Mouse (Mus musculus) layer of hippocampus, postnatal 25 days (tissue): ENCODE results near the gene Urb2. TPM values are rescaled to one million over a fixed set of nuclear protein-coding genes. Genes with fewer than 3 reads are reported as not detected.
A peak's percentile ranks its signal among the peaks of the same experiment; 100 is the strongest.
"Not testable (repeated sequence)": the region's sequence is repeated elsewhere in the genome, so short reads cannot be mapped to it uniquely, and the experiment has no call there.

ENCODE experiments used
- DNase-seq, 2 experiments: peaks; one replicate each; pipeline ENCODE4 v3.0.0; 2022; ENCODE audit warnings: mixed read lengths in 2 of 2, low spot score in 1 of 2; ENCODE audit errors: extremely low spot score in 1 of 2
- total RNA-seq, 2 experiments: library from RNA; stranded (reverse); gene quantifications; 2 replicates each; pipeline ENCODE4 v1.2.3; 2021

Gene Urb2
- total RNA-seq, 2 experiments from 2014 or later = 11.5 TPM

GRCm38 (mm10) chr8:124011989-124012586, 9.2 kb upstream of the Urb2 start:
- DNase-seq = no peak

GRCm38 (mm10) chr8:124014299-124014698, 7.0 kb upstream of the Urb2 start:
- DNase-seq = not testable (repeated sequence)

GRCm38 (mm10) chr8:124014751-124015150, 6.6 kb upstream of the Urb2 start:
- no peak for DNase-seq

- no peak for DNase-seq
Measured at GRCm38 (mm10) chr8:124019782-124020181, 1.5 kb upstream of the Urb2 start.

- DNase-seq = peak in 1 of 2 experiments; percentile 21
Measured at GRCm38 (mm10) chr8:124020439-124021236, 670 bp upstream of the Urb2 start.

- DNase-seq = not testable (repeated sequence)
Measured at GRCm38 (mm10) chr8:124026265-124026664, 5.0 kb downstream of the Urb2 start.

- no peak for DNase-seq
Measured at GRCm38 (mm10) chr8:124027831-124028230, 6.5 kb downstream of the Urb2 start.

- DNase-seq = no peak
Measured at GRCm38 (mm10) chr8:124033400-124033799, 12.1 kb downstream of the Urb2 start.

- DNase-seq = no peak
Measured at GRCm38 (mm10) chr8:124038121-124038520, 16.8 kb downstream of the Urb2 start.

- DNase-seq = no peak
Measured at GRCm38 (mm10) chr8:124039351-124039750, 18.0 kb downstream of the Urb2 start.

GRCm38 (mm10) chr8:124042201-124042600, 20.9 kb downstream of the Urb2 start:
- DNase-seq = no peak

- DNase-seq = no peak
Measured at GRCm38 (mm10) chr8:124044421-124044820, 23.1 kb downstream of the Urb2 start.

- DNase-seq = no peak
Measured at GRCm38 (mm10) chr8:124044931-124045330, 23.6 kb downstream of the Urb2 start.

GRCm38 (mm10) chr8:124045856-124046255, 24.5 kb downstream of the Urb2 start:
- no peak for DNase-seq

- peak; percentile 61 to 84 for DNase-seq
Measured at GRCm38 (mm10) chr8:124052110-124052509, 30.8 kb downstream of the Urb2 start.

- no peak for DNase-seq
Measured at GRCm38 (mm10) chr8:124052568-124052967, 31.3 kb downstream of the Urb2 start.

GRCm38 (mm10) chr8:124056832-124057655, 35.7 kb downstream of the Urb2 start:
- DNase-seq = no peak

- no peak for DNase-seq
Measured at GRCm38 (mm10) chr8:124066325-124067058, 45.2 kb downstream of the Urb2 start.

- no peak for DNase-seq
Measured at GRCm38 (mm10) chr8:124067059-124067750, 45.9 kb downstream of the Urb2 start.
